Mouse (Mus musculus) frontal cortex, postnatal 25 days (tissue): ENCODE data around the gene Rnaseh2c.

Source experiments
- DNase-seq, 2 experiments: peaks; one replicate each; pipeline ENCODE4 v3.0.0; 2022; ENCODE audit warnings: low spot score in 2 of 2

The Rnaseh2c gene

GRCm38 (mm10) chr19:5601752-5602541 lies at the start of gene Rnaseh2c:
TSS of gene Rnaseh2c (plus strand) at chr19:5601873.
- peak; percentile 47 to 74 for DNase-seq

DNA sequence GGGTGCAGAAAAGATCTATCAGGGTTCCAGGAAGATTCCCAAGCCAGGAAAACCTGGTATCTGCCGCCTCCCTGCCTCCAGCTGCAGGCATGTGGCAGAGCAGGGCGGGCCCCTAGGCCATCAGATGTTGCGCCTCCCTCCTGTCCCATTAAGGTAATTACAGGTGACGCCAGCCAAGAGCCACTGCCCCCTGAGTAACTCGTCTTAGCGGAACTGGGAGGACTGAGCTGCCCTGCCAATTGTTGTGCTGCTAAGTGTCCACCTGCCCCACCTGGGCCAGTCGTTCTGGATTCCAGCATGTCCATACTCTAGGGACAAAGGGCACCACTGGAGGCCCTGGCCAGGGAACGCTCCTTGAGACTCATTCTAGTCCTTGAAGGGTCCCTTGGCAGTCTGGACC lies 47.9 kb upstream of the Rnaseh2c start:
- DNase-seq: no peak

- no peak for DNase-seq
Measured at GRCm38 (mm10) chr19:5554212-5554611, 47.5 kb upstream of the Rnaseh2c start.

GRCm38 (mm10) chr19:5558169-5558568 lies 43.5 kb upstream of the Rnaseh2c start:
- no peak for DNase-seq

DNA sequence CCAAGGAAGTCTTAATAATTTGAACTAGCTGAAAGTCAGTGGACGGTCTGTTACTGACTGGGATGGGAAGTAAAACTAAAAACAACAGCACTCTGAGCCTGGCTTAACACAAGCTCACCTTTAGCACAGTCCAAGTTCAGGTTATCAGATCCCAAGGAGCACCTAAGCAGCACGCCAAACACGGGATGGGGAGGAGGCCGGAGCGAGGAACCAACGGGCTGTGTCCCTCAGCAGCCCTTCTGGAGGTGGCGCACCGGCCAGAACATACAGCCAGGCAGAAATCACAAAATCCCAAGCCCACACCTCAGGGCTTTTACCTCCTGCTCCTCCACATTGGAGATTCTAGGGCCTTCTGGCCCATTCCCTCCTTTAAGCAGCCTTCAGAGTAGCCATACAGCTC lies 42.9 kb upstream of the Rnaseh2c start:
- DNase-seq: no peak

DNA sequence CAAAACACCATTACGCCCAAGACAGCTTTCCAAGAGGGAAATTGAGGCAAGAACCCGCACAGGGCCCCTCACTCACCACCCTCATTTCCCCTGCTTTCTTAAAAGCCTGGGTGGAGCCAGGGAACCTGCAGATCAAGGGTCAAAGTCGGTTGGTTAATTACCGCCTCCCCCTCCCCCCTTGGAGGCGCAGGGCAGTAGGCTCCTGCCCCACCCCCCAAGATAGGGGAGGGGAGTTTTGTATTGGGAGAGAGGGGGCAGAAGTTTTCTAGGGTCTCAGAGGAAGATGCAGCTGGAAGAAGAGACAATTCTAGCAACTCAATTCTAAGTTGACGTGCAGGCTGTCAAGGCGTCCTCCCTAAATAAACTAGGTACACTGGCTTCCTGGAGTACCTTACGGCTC lies 42.4 kb upstream of the Rnaseh2c start:
- no peak for DNase-seq

DNA sequence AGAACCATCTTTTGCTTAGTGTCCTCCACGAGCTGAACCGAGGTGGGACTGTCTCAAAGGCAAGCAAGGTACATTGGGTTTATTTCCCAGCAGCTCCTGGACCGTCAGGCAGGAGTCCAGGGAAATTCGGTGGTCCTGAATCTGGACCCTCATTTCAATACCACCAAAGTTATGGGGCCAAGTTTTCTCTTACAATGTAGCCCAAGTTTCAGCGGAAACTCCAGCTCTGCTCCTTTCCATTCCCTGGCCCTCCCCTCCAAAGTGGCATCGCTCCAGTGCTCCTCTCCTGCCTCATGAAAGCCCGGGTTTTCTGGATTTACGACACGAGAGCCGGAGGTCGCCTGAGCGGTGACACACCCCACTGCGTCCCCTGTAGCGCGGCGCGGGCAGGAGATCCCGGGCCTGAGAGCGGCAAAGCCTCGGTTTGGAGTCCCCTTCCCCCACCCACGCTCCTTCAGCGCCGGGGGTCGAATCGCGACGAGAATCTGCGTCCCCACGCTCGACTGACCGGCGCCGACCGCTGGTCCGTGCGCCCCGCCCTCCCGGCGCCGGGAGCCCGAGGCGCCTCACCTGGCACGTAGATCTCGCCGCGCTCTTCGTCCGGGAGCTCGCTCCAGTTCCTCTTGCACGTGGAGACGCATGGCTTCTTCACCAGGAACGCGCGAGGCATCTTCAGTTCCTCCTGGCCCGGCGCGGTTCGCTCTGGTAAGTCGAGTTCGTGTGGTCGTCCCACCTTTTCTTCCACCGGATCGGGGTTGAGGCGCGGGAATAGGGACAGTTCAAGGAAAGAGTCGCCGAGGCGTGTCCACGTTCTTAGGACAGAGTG lies 41.8 kb upstream of the Rnaseh2c start:
- no peak for DNase-seq

GRCm38 (mm10) chr19:5560457-5561041 lies 41.1 kb upstream of the Rnaseh2c start, which contains the start of gene Ovol1:
TSS of gene Ovol1 (minus strand) at chr19:5560646.
- DNase-seq: no peak

- no peak for DNase-seq
Measured at GRCm38 (mm10) chr19:5561252-5561790, 40.4 kb upstream of the Rnaseh2c start.

GRCm38 (mm10) chr19:5561886-5562285 lies 39.8 kb upstream of the Rnaseh2c start:
- DNase-seq: no peak

GRCm38 (mm10) chr19:5562776-5563175 lies 38.9 kb upstream of the Rnaseh2c start:
- no peak for DNase-seq

GRCm38 (mm10) chr19:5566316-5566715 lies 35.4 kb upstream of the Rnaseh2c start:
- no peak for DNase-seq

- DNase-seq: peak in 1 of 2 experiments; percentile 14
Measured at GRCm38 (mm10) chr19:5567180-5567533, 34.5 kb upstream of the Rnaseh2c start.

DNA sequence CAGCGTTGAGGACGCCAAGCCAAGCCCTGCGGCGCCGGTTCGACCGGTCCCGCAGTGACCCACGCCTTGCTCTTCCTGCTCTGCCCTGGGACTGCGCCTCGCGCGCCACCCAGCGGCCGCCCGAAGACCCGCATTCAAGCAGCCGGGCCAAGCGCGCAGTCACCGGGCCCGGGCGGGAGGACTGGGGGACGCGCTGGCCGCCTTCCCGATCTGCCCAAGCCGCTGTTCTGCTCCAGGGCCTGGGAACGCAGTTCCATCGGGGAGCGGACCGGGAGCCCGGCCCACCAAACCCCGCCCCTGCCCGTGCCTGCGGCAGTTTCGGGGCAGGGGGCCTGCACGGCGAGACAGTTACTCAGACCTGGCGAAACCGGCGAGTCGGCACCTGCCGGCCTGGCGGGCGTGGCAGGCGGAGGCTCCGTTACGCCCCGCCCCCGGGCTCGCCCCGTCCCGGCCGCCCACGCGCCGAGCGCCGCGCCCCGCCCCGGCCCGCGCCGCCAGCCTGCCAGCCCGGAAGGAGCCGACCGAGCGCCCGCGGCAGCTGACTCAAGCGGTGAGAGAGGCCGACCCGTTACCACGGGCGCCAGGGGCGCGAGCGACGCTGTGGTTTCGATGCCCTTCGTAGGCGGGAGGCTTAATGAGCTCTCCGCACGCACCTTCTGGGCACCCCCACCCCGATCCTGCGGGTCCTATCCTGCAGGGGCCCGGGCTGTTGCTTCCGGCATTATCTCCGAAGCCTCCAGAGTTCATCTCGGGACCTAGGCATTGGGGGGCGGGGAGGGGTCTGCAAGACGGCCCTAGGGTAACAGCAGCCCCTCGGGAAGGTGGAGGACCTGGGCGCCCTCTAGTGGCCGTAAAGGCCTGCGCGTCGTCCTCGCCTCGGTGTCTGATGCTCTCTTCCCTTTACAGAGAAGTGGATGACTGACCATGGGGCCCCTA lies 33.9 kb upstream of the Rnaseh2c start, which contains the start of gene Ap5b1:
Gene Ap5b1 (plus strand): TSS at position 492 of the 936 bp plus-strand sequence.
- peak; percentile 78 to 85 for DNase-seq

- peak; percentile 60 to 78 for DNase-seq
Measured at GRCm38 (mm10) chr19:5568470-5569140, 33.1 kb upstream of the Rnaseh2c start.

DNA sequence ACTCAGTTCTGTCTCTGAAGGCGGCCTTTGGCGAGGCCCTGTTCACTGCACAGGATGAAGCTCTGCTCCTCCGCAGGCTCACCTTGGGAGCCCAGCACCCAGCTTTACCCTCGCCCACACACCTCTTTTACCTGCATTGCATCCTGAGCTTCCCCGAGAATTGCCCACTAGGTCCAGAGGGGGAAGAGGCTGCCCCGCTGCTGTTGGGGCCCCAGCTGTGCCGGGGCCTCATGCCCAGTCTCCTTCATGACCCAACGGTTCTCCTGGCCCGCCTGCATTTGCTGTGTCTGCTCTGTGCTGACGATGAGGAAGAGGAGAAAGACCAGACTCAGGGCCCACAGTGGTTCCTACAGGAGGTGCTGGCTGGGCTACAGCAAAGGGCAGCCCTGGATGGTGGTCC lies 32.2 kb upstream of the Rnaseh2c start:
- no peak for DNase-seq

DNA sequence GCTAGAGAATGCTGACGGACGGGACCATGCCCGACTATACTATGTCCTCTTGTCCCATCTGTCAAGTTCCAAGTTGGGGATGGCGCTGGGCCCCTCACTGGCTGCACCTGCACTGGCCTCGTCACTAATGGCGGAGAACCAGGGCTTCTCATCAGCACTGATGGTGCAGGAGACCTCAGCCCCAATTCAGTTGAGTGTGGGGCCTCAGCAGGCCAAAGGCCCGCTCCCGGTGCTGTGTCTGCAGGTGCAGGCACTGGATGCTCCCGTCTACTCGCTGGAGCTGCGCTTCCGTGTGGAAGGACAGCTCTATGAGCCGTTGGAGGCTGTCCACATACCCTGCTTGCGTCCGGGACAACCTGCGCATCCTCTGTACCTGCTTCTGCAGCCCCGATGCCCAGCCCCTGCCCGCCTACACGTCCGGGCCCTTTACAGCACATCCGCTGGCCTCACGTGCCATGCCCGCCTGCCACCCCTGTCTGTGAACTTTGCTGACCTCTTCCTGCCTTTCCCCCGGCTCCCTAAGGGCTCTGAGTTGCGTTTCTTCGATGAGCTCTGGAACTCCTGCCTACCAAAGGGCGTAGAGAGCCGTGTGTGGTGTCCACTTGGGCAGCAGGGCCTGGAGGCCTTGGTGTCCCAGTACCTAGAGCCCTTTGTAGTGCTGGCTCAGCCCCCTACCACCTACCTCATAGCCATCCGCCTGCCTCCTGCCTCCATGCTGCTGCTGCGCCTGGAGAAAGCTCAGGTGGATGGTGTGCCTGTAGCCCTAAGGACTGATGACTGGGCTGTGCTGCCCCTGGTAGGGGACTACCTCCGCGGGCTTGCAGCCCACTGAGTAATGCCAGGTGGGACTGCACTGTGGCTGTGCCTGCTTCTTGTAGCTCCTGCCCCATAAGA lies 31.1 kb upstream of the Rnaseh2c start:
- no peak for DNase-seq

GRCm38 (mm10) chr19:5571831-5572230 lies 29.8 kb upstream of the Rnaseh2c start:
- no peak for DNase-seq

GRCm38 (mm10) chr19:5572331-5573125 lies 29.1 kb upstream of the Rnaseh2c start:
- DNase-seq: peak; percentile 48 to 54
